Mouse (Mus musculus) neural tube, embryonic 15.5 days (tissue): ENCODE measurements around the gene Nmnat2. TPM values are rescaled to one million over a fixed set of nuclear protein-coding genes. Genes with fewer than 3 reads are reported as not detected.

ENCODE experiments used
- ATAC-seq: fragments of 200-750 bp; cut with Nextera tagmentation; 2 replicates; pipeline ENCODE4 v1.8.0; 2017; ENCODE audit warnings: mild to moderate bottlenecking, moderate TSS enrichment, moderate library complexity; ENCODE audit not compliant: low FRiP score
- H3K27ac ChIP-seq: fragments of 300-500 bp; sonication (generic); replicated peaks from 2 replicates; pipeline ENCODE4 v1.5.1; 2015; ENCODE audit warnings: mild to moderate bottlenecking, inconsistent platforms
- H3K27me3 ChIP-seq: fragments of 300-500 bp; sonication (generic); replicated peaks from 2 replicates; pipeline ENCODE4 v1.6.1; 2015; ENCODE audit warnings: inconsistent platforms
- H3K36me3 ChIP-seq: fragments of 300-500 bp; sonication (generic); 2 replicates; pipeline ENCODE4 v1.6.1; 2015; ENCODE audit warnings: inconsistent platforms
- H3K4me1 ChIP-seq: fragments of 300-500 bp; sonication (generic); 2 replicates; pipeline ENCODE4 v1.6.1; 2015; ENCODE audit warnings: inconsistent platforms
- H3K4me2 ChIP-seq: fragments of 300-500 bp; sonication (generic); 2 replicates; pipeline ENCODE4 v1.6.1; 2015; ENCODE audit warnings: inconsistent platforms, mild to moderate bottlenecking, moderate library complexity
- H3K4me3 ChIP-seq: fragments of 300-500 bp; sonication (generic); replicated peaks from 2 replicates; pipeline ENCODE4 v1.5.1; 2015; ENCODE audit warnings: mild to moderate bottlenecking, inconsistent platforms
- H3K9ac ChIP-seq: fragments of 300-500 bp; sonication (generic); replicated peaks from 2 replicates; pipeline ENCODE4 v1.6.1; 2015; ENCODE audit warnings: mild to moderate bottlenecking, inconsistent platforms
- H3K9me3 ChIP-seq: fragments of 300-500 bp; sonication (generic); replicated peaks from 2 replicates; pipeline ENCODE4 v1.6.1; 2016; ENCODE audit warnings: inconsistent platforms
- WGBS: fragments of 180-500 bp; shearing (Covaris S2); methylation state at CpG from one replicate; pipeline ENCODE4 v1.1.7; 2015; ENCODE audit warnings: mixed read lengths; 5-methylcytosine and 5-hydroxymethylcytosine counted together
- polyA plus RNA-seq: library from polyadenylated mRNA; unstranded; fragments of >200 nt; fragmentation: Nextera tagmentation; extraction: Ambion mirVana; gene quantifications from 2 replicates; pipeline ENCODE4 v1.2.1, GENCODE M21; 2015

The Nmnat2 gene
- polyA plus RNA-seq, 1 experiment from 2014 or later: 75.1 TPM

DNA sequence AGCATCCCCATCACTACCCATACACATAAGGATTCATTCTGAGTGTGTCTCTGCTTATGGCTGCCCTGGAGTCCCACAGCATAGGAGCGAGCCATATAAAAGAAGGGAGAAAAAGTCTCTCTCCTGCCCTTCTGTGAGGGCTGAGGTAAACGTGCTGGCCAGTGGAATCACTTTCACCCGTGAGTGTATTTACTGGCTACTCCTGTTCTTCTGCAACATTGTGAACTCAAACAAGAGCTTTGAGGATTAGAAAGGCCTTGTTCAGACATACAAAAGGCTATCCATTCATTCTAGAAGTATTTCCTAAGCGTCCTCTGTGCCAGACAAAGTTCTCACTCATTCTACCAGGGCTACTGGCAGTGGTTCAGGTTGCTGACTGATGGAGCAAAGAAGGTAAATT, 156.8 kb downstream of the Nmnat2 start:
- H3K27ac ChIP-seq: no peak overlapping the region
- no peak overlapping the region for H3K4me3 ChIP-seq
- no peak overlapping the region for H3K9ac ChIP-seq
- H3K9me3 ChIP-seq: no peaks in the 10 kb centered on the region
- no peak for ATAC-seq
- H3K4me1 ChIP-seq: peaks cover 7% of the 10 kb centered on the region
- WGBS: 76% methylated on average over 4 of the region's 4 CpGs
- no peak overlapping the region for H3K4me2 ChIP-seq
- H3K36me3 ChIP-seq: peaks cover 24% of the 10 kb centered on the region
- H3K27me3 ChIP-seq: no peaks in the 10 kb centered on the region

DNA sequence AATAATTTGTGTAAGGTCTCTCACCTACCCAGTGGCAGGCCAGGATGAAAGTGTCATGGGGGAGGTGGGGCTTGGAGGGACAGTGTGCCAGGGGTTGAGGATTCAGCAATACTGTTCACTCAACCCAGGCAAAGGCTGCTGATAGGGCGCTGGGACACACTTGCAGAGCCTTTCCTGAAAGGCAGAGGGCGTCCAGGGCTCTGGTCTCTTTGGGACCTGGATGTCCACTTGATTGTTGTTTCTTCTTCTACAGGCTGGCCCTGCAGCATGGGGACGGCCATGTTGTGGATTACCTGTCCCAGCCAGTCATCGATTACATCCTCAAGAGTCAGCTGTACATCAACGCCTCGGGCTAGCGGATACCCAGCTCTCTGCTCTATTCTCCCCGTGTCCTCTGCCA, 160.5 kb downstream of the Nmnat2 start:
- Histone ChIP-seq H3K4me1 (no peaks in the 10 kb centered on the region), H3K9me3 (no peaks in the 10 kb centered on the region), H3K27me3 (no peaks in the 10 kb centered on the region), H3K36me3 (peaks cover 26% of the 10 kb centered on the region), H3K4me2 (no peak overlapping the region), H3K4me3 (no peak overlapping the region), H3K27ac (no peak overlapping the region), H3K9ac (no peak overlapping the region)
- WGBS: 91% methylated on average over 8 of the region's 8 CpGs
- ATAC-seq: no peak

DNA sequence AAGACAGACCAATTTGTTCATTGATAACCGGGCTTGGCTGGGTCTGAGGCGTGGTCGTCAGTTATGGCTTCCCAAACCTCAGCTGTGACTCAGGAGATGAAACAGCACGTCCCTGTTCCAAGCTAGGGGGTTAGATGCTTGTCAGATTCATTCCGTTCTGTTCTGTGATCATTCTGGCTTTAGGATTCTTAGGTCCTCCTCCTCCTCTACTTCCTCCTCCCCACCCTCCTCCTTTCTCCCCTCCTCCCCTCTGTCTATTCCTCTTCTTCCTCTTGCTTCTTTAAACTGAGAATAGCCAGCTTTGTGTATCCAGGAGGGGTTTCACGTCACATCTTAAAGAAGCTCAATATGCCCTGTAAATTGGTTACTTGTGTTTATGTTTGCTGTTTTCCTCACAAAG, 165.8 kb downstream of the Nmnat2 start:
- 0 out of 2 replicates have a peak, but pooled peaks cover 3% of the 10 kb centered on the region for H3K36me3 ChIP-seq
- no peaks in the 10 kb centered on the region for H3K9me3 ChIP-seq
- 73% methylated on average over 6 of the region's 6 CpGs for WGBS
- H3K9ac ChIP-seq: no peak overlapping the region
- no peak for ATAC-seq
- no peak overlapping the region for H3K4me3 ChIP-seq
- H3K27ac ChIP-seq: no peak overlapping the region
- H3K27me3 ChIP-seq: no peaks in the 10 kb centered on the region
- no peak overlapping the region for H3K4me2 ChIP-seq
- H3K4me1 ChIP-seq: no peaks in the 10 kb centered on the region; the same call in 1 of the 2 replicates

DNA sequence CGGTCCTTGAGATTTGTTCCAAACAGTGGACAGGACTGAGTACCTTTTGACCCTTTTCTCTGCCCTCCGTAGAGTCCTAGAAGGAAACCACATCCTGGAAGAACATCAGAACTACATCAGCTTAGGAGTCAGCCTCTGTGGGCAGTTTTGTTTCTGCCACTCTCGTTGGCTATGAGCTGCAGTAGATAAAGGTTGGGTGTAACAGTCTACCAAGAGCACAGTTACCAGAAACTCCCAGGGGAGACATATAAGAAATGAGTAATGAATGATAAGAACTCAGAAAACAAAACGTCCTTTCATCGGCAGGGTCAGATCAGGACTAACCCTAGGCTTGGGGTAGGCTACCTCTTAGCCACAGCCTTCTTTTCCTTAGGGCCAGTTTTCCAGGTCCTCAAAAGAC, 166.5 kb downstream of the Nmnat2 start:
- H3K4me3 ChIP-seq: no peak overlapping the region
- no peak for ATAC-seq
- H3K4me1 ChIP-seq: no peaks in the 10 kb centered on the region; the same call in 1 of the 2 replicates
- H3K27ac ChIP-seq: no peak overlapping the region
- no peaks in the 10 kb centered on the region for H3K9me3 ChIP-seq
- H3K27me3 ChIP-seq: no peaks in the 10 kb centered on the region
- H3K9ac ChIP-seq: no peak overlapping the region
- 0 out of 2 replicates have a peak, but pooled peaks cover 3% of the 10 kb centered on the region for H3K36me3 ChIP-seq
- H3K4me2 ChIP-seq: no peak overlapping the region
- WGBS: 88% methylated on average over 5 of the region's 5 CpGs

DNA sequence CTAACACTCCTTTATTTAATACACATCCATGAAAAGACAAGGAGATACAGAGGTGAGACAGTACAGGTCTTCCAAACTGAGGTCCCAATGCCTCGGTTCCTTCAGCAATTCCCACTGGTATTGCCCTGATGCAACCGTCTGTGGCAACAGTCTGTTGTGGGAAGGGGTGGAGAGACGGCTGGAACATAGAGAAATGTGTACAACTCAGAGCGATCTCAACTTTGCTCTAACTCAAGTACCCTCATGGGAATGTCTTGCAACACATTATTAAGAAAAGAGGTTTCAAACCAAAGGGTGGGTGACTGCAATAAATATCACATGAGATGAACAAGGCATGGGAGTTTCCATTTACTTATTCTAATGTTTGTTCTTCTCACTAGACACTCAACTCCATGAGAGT, 168.0 kb downstream of the Nmnat2 start:
- Histone ChIP-seq H3K36me3 (no peaks in the 10 kb centered on the region), H3K27ac (no peak overlapping the region), H3K4me3 (no peak overlapping the region), H3K4me1 (no peaks in the 10 kb centered on the region; the same call in 1 of the 2 replicates), H3K4me2 (no peak overlapping the region), H3K27me3 (no peaks in the 10 kb centered on the region), H3K9ac (no peak overlapping the region), H3K9me3 (no peaks in the 10 kb centered on the region)
- no peak for ATAC-seq
- 86% methylated on average over 4 of the region's 4 CpGs for WGBS

DNA sequence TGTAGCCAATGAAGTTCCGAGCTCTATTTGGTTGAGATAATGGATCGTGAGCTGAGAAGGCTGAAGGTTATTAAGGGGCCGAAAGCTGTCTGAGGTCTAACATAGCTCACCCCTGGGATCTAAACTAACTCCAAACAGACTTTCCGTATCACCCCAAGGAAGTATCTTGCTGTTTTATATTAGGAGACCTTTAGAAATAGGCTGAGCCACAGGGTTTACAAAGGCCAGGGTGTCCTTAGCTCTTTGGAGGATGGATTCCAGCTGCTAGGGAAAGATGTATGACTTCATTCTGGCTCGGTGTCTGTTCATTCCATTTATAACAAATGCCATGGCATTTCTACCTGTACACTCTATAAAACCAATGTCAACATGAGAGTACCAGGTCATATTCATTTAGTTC, 169.7 kb downstream of the Nmnat2 start:
- no peaks in the 10 kb centered on the region; the same call in 1 of the 2 replicates for H3K4me1 ChIP-seq
- H3K36me3 ChIP-seq: no peaks in the 10 kb centered on the region
- H3K27ac ChIP-seq: no peak overlapping the region
- no peak overlapping the region for H3K4me2 ChIP-seq
- H3K4me3 ChIP-seq: no peak overlapping the region
- H3K9me3 ChIP-seq: no peaks in the 10 kb centered on the region
- 87% methylated on average over 5 of the region's 5 CpGs for WGBS
- no peak for ATAC-seq
- H3K27me3 ChIP-seq: no peaks in the 10 kb centered on the region
- H3K9ac ChIP-seq: no peak overlapping the region

DNA sequence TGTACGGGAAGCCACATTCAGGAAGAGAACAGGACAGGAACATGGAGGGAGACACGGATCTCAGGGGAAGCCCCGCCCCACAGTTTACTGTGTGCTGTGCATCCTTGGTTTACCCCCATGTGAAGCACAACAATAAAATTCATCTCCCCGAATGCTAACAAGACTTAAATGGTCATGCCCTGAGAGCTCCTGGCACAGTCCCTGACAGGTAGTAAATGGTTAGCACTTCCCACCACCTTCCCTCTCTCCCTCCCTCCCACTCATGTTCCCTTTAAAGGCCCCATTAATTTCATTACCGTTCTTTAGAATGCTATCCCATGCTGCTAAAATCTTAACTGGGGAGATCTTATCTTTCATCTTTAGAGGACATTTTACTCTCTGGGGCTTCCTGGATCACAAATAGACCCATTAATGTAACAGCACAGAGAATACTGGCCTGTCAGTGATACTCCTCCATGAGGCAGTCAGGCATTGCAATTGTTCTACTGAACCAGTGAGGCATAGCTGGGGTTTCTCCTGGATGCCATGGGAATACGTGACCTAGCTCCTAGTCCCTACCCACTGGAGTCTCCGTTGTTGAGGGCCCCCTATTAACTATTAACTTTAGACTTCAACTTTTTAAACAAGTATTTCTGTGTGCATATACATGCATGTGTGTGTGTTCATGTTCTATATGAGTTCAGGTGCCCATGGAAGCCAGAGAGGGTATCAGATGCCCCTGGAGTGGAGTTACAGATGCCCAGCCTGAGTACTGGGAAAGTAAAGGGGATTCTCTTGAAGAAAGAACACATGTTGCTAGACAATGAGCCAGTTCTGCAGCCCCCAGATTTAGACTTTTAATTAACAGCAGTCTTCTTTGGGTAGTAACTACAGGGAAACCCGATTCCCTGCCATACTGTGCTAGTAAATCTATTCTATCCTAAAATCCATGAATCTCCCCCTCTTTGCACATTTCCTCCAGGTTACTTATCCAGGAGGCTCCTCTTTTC, 170.8 kb downstream of the Nmnat2 start:
- Histone ChIP-seq H3K36me3 (no peaks in the 10 kb centered on the region), H3K27me3 (0 out of 2 replicates have a peak, but pooled peaks cover 2% of the 10 kb centered on the region), H3K9ac (no peak overlapping the region), H3K4me3 (no peak overlapping the region), H3K4me1 (no peaks in the 10 kb centered on the region; the same call in 1 of the 2 replicates), H3K27ac (no peak overlapping the region), H3K9me3 (no peaks in the 10 kb centered on the region), H3K4me2 (no peak overlapping the region)
- 63% methylated on average over 8 of the region's 8 CpGs for WGBS
- ATAC-seq: no peak

DNA sequence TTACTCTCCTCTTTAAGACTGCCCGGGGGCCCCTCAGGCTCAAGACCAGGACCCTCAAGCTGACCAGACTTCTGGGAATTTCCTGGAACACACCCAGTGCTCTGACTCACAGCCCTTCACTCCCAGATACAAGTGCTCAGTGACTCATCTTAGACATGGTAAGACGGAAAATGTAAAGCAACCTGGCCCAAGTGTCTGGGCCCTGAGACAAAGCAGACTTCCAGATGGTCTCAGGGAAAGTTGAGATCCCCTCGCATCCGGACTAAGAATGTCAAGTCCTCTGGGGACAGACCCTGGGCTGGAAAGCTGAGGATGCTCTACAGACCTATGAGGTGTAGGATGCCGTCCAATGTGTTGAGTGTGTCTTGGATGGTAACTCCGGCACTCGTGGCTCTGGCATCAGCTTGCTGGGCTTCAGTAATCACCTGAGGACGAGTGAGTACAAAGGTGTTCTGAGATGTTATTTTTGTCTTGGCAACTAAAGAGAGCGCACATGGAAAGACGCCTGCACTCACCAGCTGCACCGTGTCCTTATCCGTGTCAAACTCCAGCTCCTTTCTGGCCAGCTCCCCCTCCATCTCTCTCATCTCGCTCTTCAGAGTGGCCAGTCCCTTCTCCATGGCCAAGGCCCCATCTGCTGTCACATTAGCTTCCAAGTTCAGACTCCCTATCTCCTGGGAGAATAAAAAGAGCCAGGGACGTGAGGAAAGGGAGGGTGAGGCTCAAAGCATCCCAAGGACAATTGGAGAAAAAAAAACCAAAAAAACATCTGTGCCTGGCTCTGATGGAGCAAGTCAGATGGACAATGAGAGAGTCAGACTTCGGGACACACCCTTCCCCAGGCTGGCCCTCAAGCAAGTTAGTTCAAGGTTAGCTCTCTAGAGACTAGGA, 171.9 kb downstream of the Nmnat2 start:
- Histone ChIP-seq H3K9ac (no peak overlapping the region), H3K36me3 (no peaks in the 10 kb centered on the region), H3K4me2 (no peak overlapping the region), H3K4me3 (no peak overlapping the region), H3K4me1 (no peaks in the 10 kb centered on the region; the same call in 1 of the 2 replicates), H3K27ac (no peak overlapping the region), H3K27me3 (0 out of 2 replicates have a peak, but pooled peaks cover 2% of the 10 kb centered on the region), H3K9me3 (no peaks in the 10 kb centered on the region)
- 89% methylated on average over 15 of the region's 15 CpGs for WGBS
- no peak for ATAC-seq

DNA sequence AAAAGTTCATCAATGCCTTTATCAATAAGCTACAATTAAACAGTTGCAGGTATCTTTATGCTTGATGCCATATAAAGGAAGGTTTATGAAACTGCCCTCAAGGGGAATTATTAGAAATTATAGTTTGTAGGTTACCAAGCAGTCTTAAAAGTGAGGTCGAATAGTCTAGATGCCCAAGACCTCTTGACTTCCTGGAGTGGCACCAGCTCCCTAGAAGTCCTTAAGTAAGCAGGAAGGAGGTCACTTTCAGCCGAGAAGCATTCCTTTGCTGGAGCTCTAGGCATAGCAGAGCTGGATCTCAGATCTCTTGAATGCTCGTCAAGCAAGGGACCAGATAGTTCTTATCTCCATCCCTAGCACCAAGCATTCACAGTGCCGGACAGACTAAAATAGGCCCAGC, 172.8 kb downstream of the Nmnat2 start:
- WGBS: 84% methylated on average over 4 of the region's 4 CpGs

DNA sequence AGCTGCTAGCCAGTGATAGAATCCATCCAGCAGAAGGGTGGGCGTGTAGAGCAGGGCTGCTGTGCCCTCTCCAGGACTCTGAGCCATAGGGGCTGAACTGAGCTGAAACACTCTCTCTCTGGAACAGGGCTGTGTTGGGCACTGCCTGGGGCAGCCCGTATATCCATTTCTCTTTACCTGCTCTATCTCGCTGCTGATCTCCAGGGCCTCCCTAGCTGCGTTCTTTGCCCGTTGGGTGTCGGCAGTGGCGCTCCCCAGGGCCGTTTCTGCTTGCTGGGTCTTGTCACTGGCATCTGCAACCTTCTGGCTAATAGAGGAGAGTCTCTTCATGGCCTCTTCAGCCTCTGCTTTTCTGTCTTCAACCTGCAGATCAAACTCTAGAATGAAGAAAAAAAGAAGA, 174.0 kb downstream of the Nmnat2 start:
- ATAC-seq: no peak
- Histone ChIP-seq H3K4me3 (no peak overlapping the region), H3K4me2 (no peak overlapping the region), H3K9me3 (no peaks in the 10 kb centered on the region), H3K9ac (no peak overlapping the region), H3K36me3 (no peaks in the 10 kb centered on the region), H3K4me1 (no peaks in the 10 kb centered on the region; the same call in 1 of the 2 replicates), H3K27me3 (0 out of 2 replicates have a peak, but pooled peaks cover 2% of the 10 kb centered on the region), H3K27ac (no peak overlapping the region)
- WGBS: 83% methylated on average over 8 of the region's 8 CpGs

More for the DNA sequence above, 172.8 kb downstream of the Nmnat2 start:
- Histone ChIP-seq H3K9ac (no peak overlapping the region), H3K36me3 (no peaks in the 10 kb centered on the region), H3K4me3 (no peak overlapping the region), H3K9me3 (no peaks in the 10 kb centered on the region), H3K4me1 (no peaks in the 10 kb centered on the region; the same call in 1 of the 2 replicates), H3K27ac (no peak overlapping the region), H3K4me2 (no peak overlapping the region), H3K27me3 (0 out of 2 replicates have a peak, but pooled peaks cover 2% of the 10 kb centered on the region)
- no peak for ATAC-seq

DNA sequence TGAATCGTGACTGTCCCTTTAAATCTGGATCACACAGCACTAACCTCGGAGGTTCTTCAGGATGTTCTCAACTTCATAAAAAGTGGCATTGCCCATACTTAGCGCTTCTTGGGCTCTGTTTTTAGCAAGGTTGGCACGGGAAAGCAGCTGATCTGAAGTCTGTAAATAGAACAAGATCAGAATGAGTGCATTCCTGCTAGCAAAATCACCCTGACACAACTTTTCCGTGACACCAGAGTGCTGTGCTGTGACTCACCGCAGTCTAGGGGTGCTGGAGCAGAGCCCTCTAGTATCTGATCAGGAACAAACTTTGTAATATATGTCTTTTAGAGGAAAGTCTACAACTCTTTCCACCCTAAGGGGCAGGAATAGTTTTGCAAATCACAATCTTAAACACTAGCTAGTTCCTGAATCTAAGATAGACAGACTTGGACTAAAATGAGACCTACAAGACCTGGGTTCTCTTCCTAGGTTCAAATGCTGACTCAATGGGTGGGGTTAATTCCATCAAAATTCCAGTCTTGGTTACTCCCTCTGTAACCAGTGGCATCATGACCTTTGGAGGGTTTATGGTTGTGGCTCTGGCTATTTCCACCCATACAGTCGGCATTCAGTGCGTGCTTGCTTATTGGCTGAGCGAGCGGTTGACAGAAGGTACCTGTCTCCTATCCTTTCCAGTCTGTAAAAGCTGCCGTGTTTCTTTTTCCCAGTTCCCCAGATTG, 175.4 kb downstream of the Nmnat2 start:
- Histone ChIP-seq H3K4me1 (peaks cover 2% of the 10 kb centered on the region; the same call in 1 of the 2 replicates), H3K4me2 (no peak overlapping the region), H3K27ac (no peak overlapping the region), H3K27me3 (0 out of 2 replicates have a peak, but pooled peaks cover 2% of the 10 kb centered on the region), H3K36me3 (no peaks in the 10 kb centered on the region), H3K4me3 (no peak overlapping the region), H3K9ac (no peak overlapping the region), H3K9me3 (no peaks in the 10 kb centered on the region)
- 86% methylated on average over 11 of the region's 11 CpGs for WGBS
- no peak for ATAC-seq
